Mouse (Mus musculus) G1E (cell line): ENCODE data around the gene Strn4.

Experiments
- CTCF ChIP-seq: IDR thresholded peaks from 2 replicates; pipeline ENCODE4 v1.5.1; 2012; ENCODE audit warnings: low read depth, low read length, inconsistent platforms, mixed read lengths
- GATA1 ChIP-seq: IDR thresholded peaks from 2 replicates; pipeline ENCODE4 v1.6.1; 2012; ENCODE audit warnings: borderline replicate concordance, low read length, inconsistent platforms, mixed read lengths
- GATA2 ChIP-seq: IDR thresholded peaks from 2 replicates; pipeline ENCODE4 v1.6.1; 2012; ENCODE audit warnings: low read depth, low read length, inconsistent platforms, borderline replicate concordance
- POLR2AphosphoS5 ChIP-seq: IDR thresholded peaks from 2 replicates; pipeline ENCODE4 v1.6.1; 2012; ENCODE audit warnings: low read depth, low read length, inconsistent platforms; ENCODE audit not compliant: insufficient replicate concordance
- TAL1 ChIP-seq: conservative IDR thresholded peaks from 2 replicates; pipeline ENCODE4 v1.6.1; 2012; ENCODE audit warnings: low read depth, low read length, inconsistent platforms, mixed read lengths

DNA sequence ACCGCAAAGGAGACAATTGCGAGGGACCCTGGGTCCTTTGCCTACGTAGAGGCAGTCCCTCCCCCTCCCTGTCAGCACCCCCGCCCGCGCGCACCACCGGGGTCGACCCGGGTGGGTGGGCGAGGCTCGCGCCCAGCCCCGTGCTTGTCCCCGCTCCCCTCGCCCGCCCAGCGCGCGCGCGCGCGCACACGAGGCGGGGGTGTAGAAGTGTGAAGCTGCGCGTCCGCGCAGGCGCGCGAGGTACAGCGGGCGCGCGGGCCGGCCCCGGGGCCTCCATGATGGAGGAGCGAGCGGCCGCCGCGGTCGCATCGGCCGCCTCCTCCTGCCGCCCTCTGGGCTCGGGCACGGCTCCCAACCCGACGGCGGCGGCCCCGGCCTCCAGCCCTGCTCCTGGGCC, 387 bp downstream of the Strn4 start:
- TF ChIP-seq CTCF = no peak
- no peak for TF ChIP-seq TAL1
- TF ChIP-seq POLR2AphosphoS5 = no peak
- no peak for TF ChIP-seq GATA1
- TF ChIP-seq GATA2 = no peak
